ENCODE assay signal across 8 mouse cellular contexts in the genomic region with DNA sequence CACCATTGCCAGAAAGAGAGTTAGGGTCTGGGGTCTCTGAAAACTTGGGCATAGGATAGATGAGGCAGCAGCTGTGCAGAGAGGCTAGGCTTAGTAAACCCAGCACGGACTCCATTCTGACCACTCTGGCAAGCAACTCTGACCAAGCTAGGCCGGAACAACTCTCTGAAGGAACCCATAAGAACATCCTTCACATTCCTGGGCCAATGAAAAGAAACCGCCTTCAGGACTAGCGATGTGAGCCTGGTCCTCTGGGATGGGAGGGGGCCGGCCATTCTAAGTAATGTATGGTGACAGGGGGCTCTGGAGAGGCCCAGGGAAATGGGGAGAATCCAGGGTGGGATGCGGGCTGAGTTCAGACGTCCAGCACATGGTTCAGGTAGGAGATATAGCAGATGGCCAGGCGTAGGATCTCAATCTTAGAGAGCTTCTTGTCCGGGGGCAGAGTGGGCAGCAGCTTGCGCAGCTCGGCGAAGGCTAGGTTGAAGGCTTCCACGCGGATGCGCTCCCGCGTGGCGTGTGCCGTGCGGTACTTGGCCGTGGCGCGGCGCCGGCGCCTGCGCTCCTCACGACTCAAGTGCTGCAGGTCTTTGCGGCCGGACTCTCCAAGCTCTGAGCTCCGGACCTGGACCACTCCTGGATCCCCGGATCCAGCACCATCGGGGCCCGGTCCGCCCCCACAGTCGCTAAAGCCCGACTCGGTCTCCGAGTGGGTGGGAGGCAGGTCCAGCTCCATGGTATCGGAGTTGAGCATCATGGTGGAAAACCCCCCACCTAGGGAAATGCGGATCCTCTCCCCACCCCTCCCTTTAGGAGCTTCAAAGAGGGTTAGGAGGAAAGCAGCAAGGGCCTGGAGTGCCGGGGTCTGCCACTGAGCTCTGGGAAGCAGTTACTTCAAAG. TPM values are rescaled to one million over a fixed set of nuclear protein-coding genes. Genes with fewer than 3 reads are reported as not detected.
DNase-seq lines count a peak whose midpoint lies in the region; ATAC-seq lines count a peak whose summit lies in the region.

No protein-coding gene starts in this region.

- ATAC-seq in liver, embryonic 11.5 days (replicated peaks; ENCODE audit: low FRiP score), result no peak
- ATAC-seq in hindbrain, embryonic 13.5 days (ENCODE audit: low FRiP score), result no peak

- peak overlapping the region; percentile 63 for H3K4me2 ChIP-seq in liver, embryonic 11.5 days
- peak overlapping the region; percentile 72 for H3K4me2 ChIP-seq in hindbrain, embryonic 13.5 days

- H3K9me3 ChIP-seq in liver, embryonic 11.5 days (ENCODE audit: control insufficient read depth, low read length), result no peaks in the 10 kb centered on the region
- H3K9me3 ChIP-seq in hindbrain, embryonic 13.5 days, result no peaks in the 10 kb centered on the region

- no peaks in the 10 kb centered on the region for H3K36me3 ChIP-seq in liver, embryonic 11.5 days (ENCODE audit: control insufficient read depth, insufficient read depth, low read length)
- H3K36me3 ChIP-seq in hindbrain, embryonic 13.5 days, result no peaks in the 10 kb centered on the region

- no peak overlapping the region for H3K9ac ChIP-seq in liver, embryonic 11.5 days (ENCODE audit: low read depth, low read length)
- peak overlapping the region; percentile 75 for H3K9ac ChIP-seq in hindbrain, embryonic 13.5 days

- H3K27ac ChIP-seq in liver, embryonic 11.5 days (ENCODE audit: low read depth, low read length), result no peak overlapping the region
- peak overlapping the region; percentile 36; the same call in 1 of the 2 replicates for H3K27ac ChIP-seq in hindbrain, embryonic 13.5 days

- no peak for DNase-seq in liver, embryonic 11.5 days (ENCODE audit: low spot score)
- DNase-seq in liver, result no peak
- peak; percentile 47 to 56 for DNase-seq in cerebellum, postnatal 36 days
- DNase-seq in neural tube, embryonic 10.5 days (ENCODE audit: extremely low spot score, low spot score), result peak; percentile 50
- no peak for DNase-seq in layer of hippocampus, postnatal 14 days (ENCODE audit: low spot score in 2 of 2)
- DNase-seq in thymus, postnatal 14 days, result no peak
- no peak for DNase-seq in urinary bladder, postnatal 4 days (ENCODE audit: low spot score in 2 of 2)

- H3K4me1 ChIP-seq in liver, embryonic 11.5 days (replicated peaks; ENCODE audit: control insufficient read depth, insufficient read depth, low read length), result peaks cover 4% of the 10 kb centered on the region; the same call in 1 of the 2 replicates
- peaks cover 74% of the 10 kb centered on the region for H3K4me1 ChIP-seq in hindbrain, embryonic 13.5 days (replicated peaks)

- H3K27me3 ChIP-seq in liver, embryonic 11.5 days (replicated peaks; ENCODE audit: control insufficient read depth, insufficient read depth, low read length), result peaks cover 57% of the 10 kb centered on the region
- no peaks in the 10 kb centered on the region for H3K27me3 ChIP-seq in hindbrain, embryonic 13.5 days

- 7% methylated on average over 42 of the region's 42 CpGs for WGBS in liver, embryonic 11.5 days
- WGBS in hindbrain, embryonic 13.5 days, result 5% methylated on average over 42 of the region's 42 CpGs

- H3K4me3 ChIP-seq in liver, embryonic 11.5 days (ENCODE audit: low read depth, low read length), result peak overlapping the region; percentile 35
- peak overlapping the region; percentile 42 for H3K4me3 ChIP-seq in hindbrain, embryonic 13.5 days

RNA-seq across cellular contexts. Expression of gene Nhlh1, which starts 3.6 kb away (rescaled TPM):
- 0.11 TPM in 1 of 2 replicates, not detected in the other for polyA plus RNA-seq in liver, embryonic 11.5 days (2014; fragmentation: Nextera tagmentation; extraction: Ambion mirVana)
- 8.1 and 9.8 TPM in 2 replicates for polyA plus RNA-seq in hindbrain, embryonic 13.5 days (2015; fragmentation: Nextera tagmentation; extraction: Ambion mirVana)
- under 1 TPM; 0.85 to 0.91 TPM for total RNA-seq in layer of hippocampus, postnatal 14 days (2021)

RNA-seq across cellular contexts. Expression of gene Vangl2, which starts 25.5 kb away (rescaled TPM):
- 5.4 and 6.2 TPM in 2 replicates for polyA plus RNA-seq in liver, embryonic 11.5 days (2014; fragmentation: Nextera tagmentation; extraction: Ambion mirVana)
- 49.4 and 52.1 TPM in 2 replicates for polyA plus RNA-seq in hindbrain, embryonic 13.5 days (2015; fragmentation: Nextera tagmentation; extraction: Ambion mirVana)
- total RNA-seq in layer of hippocampus, postnatal 14 days (2021), result 10 to 100 TPM; 21.9 to 22.4 TPM

RNA-seq across cellular contexts. Expression of gene Copa, which starts 28.5 kb away (rescaled TPM):
- 137 and 153 TPM in 2 replicates for polyA plus RNA-seq in liver, embryonic 11.5 days (2014; fragmentation: Nextera tagmentation; extraction: Ambion mirVana)
- polyA plus RNA-seq in hindbrain, embryonic 13.5 days (2015; fragmentation: Nextera tagmentation; extraction: Ambion mirVana), result 186 and 190 TPM in 2 replicates
- total RNA-seq in layer of hippocampus, postnatal 14 days (2021), result 100 to 1,000 TPM; 152 TPM

RNA-seq across cellular contexts. Expression of gene Ncstn, which starts 28.8 kb away (rescaled TPM):
- 75.3 and 76.5 TPM in 2 replicates for polyA plus RNA-seq in liver, embryonic 11.5 days (2014; fragmentation: Nextera tagmentation; extraction: Ambion mirVana)
- polyA plus RNA-seq in hindbrain, embryonic 13.5 days (2015; fragmentation: Nextera tagmentation; extraction: Ambion mirVana), result 118 and 128 TPM in 2 replicates
- 10 to 100 TPM; 71.4 to 73.2 TPM for total RNA-seq in layer of hippocampus, postnatal 14 days (2021)

Comparison
In these comparisons a context has a peak if more than half of its experiments do, and no peak if none do; other contexts are left out.
1. DNase-seq: peak in cerebellum, postnatal 36 days (2 of 2) and neural tube, embryonic 10.5 days (single experiment); none in liver, embryonic 11.5 days (single experiment), liver (single experiment), layer of hippocampus, postnatal 14 days (0 of 2), thymus, postnatal 14 days (single experiment) and urinary bladder, postnatal 4 days (0 of 2).